8 mouse cellular contexts compared by ENCODE assay signal in genomic region chr11:40469080-40469705, GRCm38 (mm10).
DNase-seq lines count a peak whose midpoint lies in the region; ATAC-seq and TF ChIP-seq lines count a peak whose summit lies in the region.

No protein-coding gene starts in this region.

- no peak overlapping the region for H3K9ac ChIP-seq in heart, adult 2 months (ENCODE audit: low read depth, low read length)
- no peak overlapping the region for H3K9ac ChIP-seq in forebrain, embryonic 11.5 days (ENCODE audit: low read length)
- no peak overlapping the region for H3K9ac ChIP-seq in kidney, embryonic 15.5 days
- no peak overlapping the region for H3K9ac ChIP-seq in limb, embryonic 13.5 days

- TF ChIP-seq POLR2A in heart, adult 2 months (IDR thresholded peaks at IDR 0.05; ENCODE audit: insufficient read depth, low read depth, low read length): no peak

- no peak overlapping the region for H3K4me3 ChIP-seq in heart, adult 2 months
- no peak overlapping the region for H3K4me3 ChIP-seq in forebrain, embryonic 11.5 days (ENCODE audit: low read depth, low read length)
- H3K4me3 ChIP-seq in kidney, embryonic 15.5 days (replicated peaks): no peak overlapping the region
- no peak overlapping the region for H3K4me3 ChIP-seq in limb, embryonic 13.5 days

- intact Hi-C loops in heart, adult 2 months (cut with DNase I): no loop called here
- intact Hi-C loops in heart, postnatal 25 days (cut with DNase I): no loop called here

- H3K27ac ChIP-seq in heart, adult 2 months: no peak overlapping the region
- H3K27ac ChIP-seq in forebrain, embryonic 11.5 days (ENCODE audit: low read depth, low read length): no peak overlapping the region
- no peak overlapping the region for H3K27ac ChIP-seq in kidney, embryonic 15.5 days
- no peak overlapping the region for H3K27ac ChIP-seq in limb, embryonic 13.5 days

- H3K4me2 ChIP-seq in forebrain, embryonic 11.5 days (ENCODE audit: low read depth, low read length, severe bottlenecking): no peak overlapping the region
- H3K4me2 ChIP-seq in kidney, embryonic 15.5 days: no peak overlapping the region
- no peak overlapping the region for H3K4me2 ChIP-seq in limb, embryonic 13.5 days (replicated peaks)

- peak; percentile 47 for TF ChIP-seq CTCF in heart, adult 2 months (IDR thresholded peaks at IDR 0.05)

- H3K4me1 ChIP-seq in heart, adult 2 months (ENCODE audit: control insufficient read depth, insufficient read depth, low read length): no peaks in the 10 kb centered on the region
- H3K4me1 ChIP-seq in forebrain, embryonic 11.5 days (replicated peaks; ENCODE audit: control insufficient read depth, insufficient read depth, low read length): no peaks in the 10 kb centered on the region
- no peaks in the 10 kb centered on the region for H3K4me1 ChIP-seq in kidney, embryonic 15.5 days
- no peaks in the 10 kb centered on the region for H3K4me1 ChIP-seq in limb, embryonic 13.5 days

- no peaks in the 10 kb centered on the region for H3K27me3 ChIP-seq in heart, adult 2 months (ENCODE audit: control insufficient read depth, insufficient read depth, low read length)
- peaks cover 5% of the 10 kb centered on the region; the same call in 1 of the 2 replicates for H3K27me3 ChIP-seq in forebrain, embryonic 11.5 days (ENCODE audit: control insufficient read depth, insufficient read depth, low read length)
- H3K27me3 ChIP-seq in kidney, embryonic 15.5 days: no peaks in the 10 kb centered on the region
- no peaks in the 10 kb centered on the region for H3K27me3 ChIP-seq in limb, embryonic 13.5 days

- DNase-seq in heart, adult 2 months: no peak
- DNase-seq in heart, postnatal 25 days (ENCODE audit: low spot score): no peak
- DNase-seq in R1 (ENCODE audit: low read depth, low spot score): peak; percentile 45
- peak; percentile 71 for DNase-seq in forebrain, embryonic 11.5 days (ENCODE audit: low spot score)
- peak; percentile 60 for DNase-seq in right cerebral cortex, postnatal 4 days
- DNase-seq in spleen, adult 12 weeks (ENCODE audit: low spot score): no peak

- WGBS in heart, adult 2 months: 29% methylated on average over 6 of the region's 6 CpGs
- 12% methylated on average over 6 of the region's 6 CpGs for WGBS in forebrain, embryonic 11.5 days
- WGBS in kidney, embryonic 15.5 days: 13% methylated on average over 6 of the region's 6 CpGs
- WGBS in limb, embryonic 13.5 days: 15% methylated on average over 6 of the region's 6 CpGs

- ATAC-seq in forebrain, embryonic 11.5 days (replicated peaks; ENCODE audit: low FRiP score): peak; percentile 86
- peak; percentile 88 for ATAC-seq in kidney, embryonic 15.5 days (replicated peaks; ENCODE audit: low FRiP score)
- ATAC-seq in limb, embryonic 13.5 days (ENCODE audit: low FRiP score, low read depth): peak; percentile 81; the same call in 1 of the 2 replicates

- TF ChIP-seq EP300 in heart, adult 2 months (IDR thresholded peaks at IDR 0.05; ENCODE audit: insufficient read depth, low read depth, low read length): no peak

- no peaks in the 10 kb centered on the region for H3K36me3 ChIP-seq in heart, adult 2 months (ENCODE audit: control insufficient read depth, insufficient read depth, low read length)
- H3K36me3 ChIP-seq in forebrain, embryonic 11.5 days (ENCODE audit: control insufficient read depth, insufficient read depth, low read length): no peaks in the 10 kb centered on the region
- no peaks in the 10 kb centered on the region for H3K36me3 ChIP-seq in kidney, embryonic 15.5 days
- no peaks in the 10 kb centered on the region for H3K36me3 ChIP-seq in limb, embryonic 13.5 days

- H3K9me3 ChIP-seq in forebrain, embryonic 11.5 days (ENCODE audit: control insufficient read depth, low read length): no peaks in the 10 kb centered on the region
- no peaks in the 10 kb centered on the region for H3K9me3 ChIP-seq in kidney, embryonic 15.5 days (replicated peaks)
- H3K9me3 ChIP-seq in limb, embryonic 13.5 days: no peaks in the 10 kb centered on the region

- H3K79me2 ChIP-seq in heart, adult 2 months (replicated peaks; ENCODE audit: control insufficient read depth, insufficient read depth, low read length): no peaks in the 10 kb centered on the region

Comparison
In these comparisons a context has a peak if more than half of its experiments do, and no peak if none do; other contexts are left out.
1. DNase-seq: peak in R1 (single experiment), forebrain, embryonic 11.5 days (single experiment) and right cerebral cortex, postnatal 4 days (single experiment); none in heart, adult 2 months (0 of 2), heart, postnatal 25 days (single experiment) and spleen, adult 12 weeks (single experiment).
2. Peak in every context shown above with its lines, with median percentiles within 50 percentile points of each other: ATAC-seq.